Mouse (Mus musculus): ENCODE results near the gene Kank1. TPM values are rescaled to one million over a fixed set of nuclear protein-coding genes. Genes with fewer than 3 reads are reported as not detected.
A peak's percentile ranks its signal among the peaks of the same experiment; 100 is the strongest.

Gene Kank1
- polyA plus RNA-seq, 1 experiment from 2014 or later = 20.4 TPM

GRCm38 (mm10) chr19:25436789-25437650 lies 200.2 kb downstream of the Kank1 start:
- Histone ChIP-seq H3K4me1 (0 out of 2 replicates have a peak, but pooled peaks cover 14% of the 10 kb centered on the region), H3K36me3 (no peaks in the 10 kb centered on the region), H3K27me3 (no peaks in the 10 kb centered on the region), H3K9ac (no peak overlapping the region), H3K9me3 (replicated peaks) (no peaks in the 10 kb centered on the region), H3K27ac (no peak overlapping the region), H3K4me2 (replicated peaks) (no peak overlapping the region), H3K4me3 (no peak overlapping the region)
- ATAC-seq (ENCODE audit: low FRiP score) = no peak
- 88% methylated on average over 20 of the region's 20 CpGs for WGBS

- no peak for ATAC-seq (ENCODE audit: low FRiP score)
- H3K27ac ChIP-seq = no peak overlapping the region
- H3K9ac ChIP-seq = no peak overlapping the region
- no peak overlapping the region for H3K4me3 ChIP-seq
- 0 out of 2 replicates have a peak, but pooled peaks cover 14% of the 10 kb centered on the region for H3K4me1 ChIP-seq
- 88% methylated on average over 6 of the region's 6 CpGs for WGBS
- no peaks in the 10 kb centered on the region for H3K27me3 ChIP-seq
- H3K4me2 ChIP-seq (replicated peaks) = no peak overlapping the region
- H3K9me3 ChIP-seq (replicated peaks) = no peaks in the 10 kb centered on the region
- H3K36me3 ChIP-seq = no peaks in the 10 kb centered on the region
These were observed 201.5 kb downstream of the Kank1 start for GRCm38 (mm10) chr19:25438246-25438645.

GRCm38 (mm10) chr19:25439807-25440206 lies 203.0 kb downstream of the Kank1 start:
- Histone ChIP-seq H3K4me3 (no peak overlapping the region), H3K9me3 (replicated peaks) (no peaks in the 10 kb centered on the region), H3K4me1 (0 out of 2 replicates have a peak, but pooled peaks cover 14% of the 10 kb centered on the region), H3K36me3 (no peaks in the 10 kb centered on the region), H3K27me3 (no peaks in the 10 kb centered on the region), H3K27ac (no peak overlapping the region), H3K9ac (no peak overlapping the region), H3K4me2 (replicated peaks) (no peak overlapping the region)
- ATAC-seq (ENCODE audit: low FRiP score) = no peak
- WGBS = 44% methylated on average over 6 of the region's 6 CpGs

- no peak overlapping the region for H3K9ac ChIP-seq
- 89% methylated on average over 4 of the region's 4 CpGs for WGBS
- no peak for ATAC-seq (ENCODE audit: low FRiP score)
These were observed 204.0 kb downstream of the Kank1 start for GRCm38 (mm10) chr19:25440736-25441135.

GRCm38 (mm10) chr19:25445054-25445453 lies 208.3 kb downstream of the Kank1 start:
- Histone ChIP-seq H3K36me3 (no peaks in the 10 kb centered on the region), H3K4me3 (no peak overlapping the region), H3K9me3 (replicated peaks) (no peaks in the 10 kb centered on the region), H3K4me2 (replicated peaks) (no peak overlapping the region), H3K27ac (no peak overlapping the region), H3K9ac (no peak overlapping the region), H3K4me1 (0 out of 2 replicates have a peak, but pooled peaks cover under 1% of the 10 kb centered on the region), H3K27me3 (no peaks in the 10 kb centered on the region)
- 25% methylated on average over 7 of the region's 7 CpGs for WGBS
- ATAC-seq (ENCODE audit: low FRiP score) = no peak

More at GRCm38 (mm10) chr19:25440736-25441135, 204.0 kb downstream of the Kank1 start:
- Histone ChIP-seq H3K36me3 (no peaks in the 10 kb centered on the region), H3K4me1 (0 out of 2 replicates have a peak, but pooled peaks cover 14% of the 10 kb centered on the region), H3K4me2 (replicated peaks) (no peak overlapping the region), H3K9me3 (replicated peaks) (no peaks in the 10 kb centered on the region), H3K4me3 (no peak overlapping the region), H3K27ac (no peak overlapping the region), H3K27me3 (no peaks in the 10 kb centered on the region)

- H3K36me3 ChIP-seq = no peaks in the 10 kb centered on the region
- no peaks in the 10 kb centered on the region for H3K9me3 ChIP-seq (replicated peaks)
- no peak overlapping the region for H3K4me2 ChIP-seq (replicated peaks)
- H3K27ac ChIP-seq = no peak overlapping the region
- no peaks in the 10 kb centered on the region for H3K4me1 ChIP-seq
- 65% methylated on average over 8 of the region's 8 CpGs for WGBS
- H3K27me3 ChIP-seq = no peaks in the 10 kb centered on the region
- H3K9ac ChIP-seq = no peak overlapping the region
- ATAC-seq (ENCODE audit: low FRiP score) = no peak
- no peak overlapping the region for H3K4me3 ChIP-seq
These were observed 209.1 kb downstream of the Kank1 start for GRCm38 (mm10) chr19:25445842-25446241.

GRCm38 (mm10) chr19:25446683-25447082 lies 209.9 kb downstream of the Kank1 start:
- no peak overlapping the region for H3K9ac ChIP-seq
- no peaks in the 10 kb centered on the region for H3K27me3 ChIP-seq
- no peak for ATAC-seq (ENCODE audit: low FRiP score)
- H3K9me3 ChIP-seq (replicated peaks) = no peaks in the 10 kb centered on the region
- H3K27ac ChIP-seq = no peak overlapping the region
- whole genome bisulfite sequencing = 82% methylated on average over 2 of the region's 2 CpGs
- no peaks in the 10 kb centered on the region for H3K36me3 ChIP-seq
- H3K4me2 ChIP-seq (replicated peaks) = no peak overlapping the region
- H3K4me3 ChIP-seq = no peak overlapping the region
- H3K4me1 ChIP-seq = no peaks in the 10 kb centered on the region

GRCm38 (mm10) chr19:25447373-25447772 lies 210.6 kb downstream of the Kank1 start:
- H3K27ac ChIP-seq = no peak overlapping the region
- no peaks in the 10 kb centered on the region for H3K9me3 ChIP-seq (replicated peaks)
- H3K27me3 ChIP-seq = no peaks in the 10 kb centered on the region
- no peak overlapping the region for H3K9ac ChIP-seq
- no peaks in the 10 kb centered on the region for H3K36me3 ChIP-seq
- ATAC-seq (ENCODE audit: low FRiP score) = no peak
- 68% methylated on average over 5 of the region's 5 CpGs for WGBS
- no peaks in the 10 kb centered on the region for H3K4me1 ChIP-seq
- no peak overlapping the region for H3K4me2 ChIP-seq (replicated peaks)
- H3K4me3 ChIP-seq = no peak overlapping the region

GRCm38 (mm10) chr19:25450869-25451629 lies 214.3 kb downstream of the Kank1 start:
- no peaks in the 10 kb centered on the region for H3K4me1 ChIP-seq
- no peak overlapping the region for H3K27ac ChIP-seq
- no peak for ATAC-seq (ENCODE audit: low FRiP score)
- no peak overlapping the region for H3K9ac ChIP-seq
- no peak overlapping the region for H3K4me2 ChIP-seq (replicated peaks)
- no peaks in the 10 kb centered on the region for H3K9me3 ChIP-seq (replicated peaks)
- H3K36me3 ChIP-seq = no peaks in the 10 kb centered on the region
- no peaks in the 10 kb centered on the region for H3K27me3 ChIP-seq
- H3K4me3 ChIP-seq = no peak overlapping the region
- WGBS = 59% methylated on average over 11 of the region's 11 CpGs

- Histone ChIP-seq H3K9ac (no peak overlapping the region), H3K36me3 (no peaks in the 10 kb centered on the region), H3K27ac (no peak overlapping the region), H3K9me3 (replicated peaks) (no peaks in the 10 kb centered on the region), H3K27me3 (no peaks in the 10 kb centered on the region), H3K4me2 (replicated peaks) (no peak overlapping the region), H3K4me3 (no peak overlapping the region), H3K4me1 (no peaks in the 10 kb centered on the region)
- WGBS = 81% methylated on average over 5 of the region's 5 CpGs
- ATAC-seq (ENCODE audit: low FRiP score) = no peak
These were observed 216.4 kb downstream of the Kank1 start for GRCm38 (mm10) chr19:25453146-25453545.

- no peak for ATAC-seq (ENCODE audit: low FRiP score)
- H3K4me1 ChIP-seq = no peaks in the 10 kb centered on the region
- no peaks in the 10 kb centered on the region for H3K36me3 ChIP-seq
- no peaks in the 10 kb centered on the region for H3K9me3 ChIP-seq (replicated peaks)
- H3K4me3 ChIP-seq = no peak overlapping the region
- no peak overlapping the region for H3K4me2 ChIP-seq (replicated peaks)
- H3K27ac ChIP-seq = no peak overlapping the region
- 94% methylated on average over 8 of the region's 8 CpGs for WGBS
- H3K27me3 ChIP-seq = no peaks in the 10 kb centered on the region
- no peak overlapping the region for H3K9ac ChIP-seq
These were observed 224.0 kb downstream of the Kank1 start for GRCm38 (mm10) chr19:25460760-25461159.

- 57% methylated on average over 20 of the region's 20 CpGs for WGBS
- H3K27me3 ChIP-seq = no peaks in the 10 kb centered on the region
- no peaks in the 10 kb centered on the region for H3K4me1 ChIP-seq
- no peak overlapping the region for H3K4me3 ChIP-seq
- H3K9me3 ChIP-seq (replicated peaks) = no peaks in the 10 kb centered on the region
- no peak overlapping the region for H3K9ac ChIP-seq
- no peak overlapping the region for H3K27ac ChIP-seq
- H3K36me3 ChIP-seq = no peaks in the 10 kb centered on the region
- no peak overlapping the region for H3K4me2 ChIP-seq (replicated peaks)
- ATAC-seq (ENCODE audit: low FRiP score) = peak; percentile 74
These were observed 225.0 kb downstream of the Kank1 start for GRCm38 (mm10) chr19:25461553-25462320.
